Mouse (Mus musculus) cerebellum, postnatal 4 days (tissue): ENCODE measurements around the gene Nubp1.

Experiments
- DNase-seq, 2 experiments: peaks; one replicate each; pipeline ENCODE4 v3.0.0; 2022; ENCODE audit warnings: low spot score in 2 of 2, mixed read lengths in 1 of 2

Nubp1 gene

DNA sequence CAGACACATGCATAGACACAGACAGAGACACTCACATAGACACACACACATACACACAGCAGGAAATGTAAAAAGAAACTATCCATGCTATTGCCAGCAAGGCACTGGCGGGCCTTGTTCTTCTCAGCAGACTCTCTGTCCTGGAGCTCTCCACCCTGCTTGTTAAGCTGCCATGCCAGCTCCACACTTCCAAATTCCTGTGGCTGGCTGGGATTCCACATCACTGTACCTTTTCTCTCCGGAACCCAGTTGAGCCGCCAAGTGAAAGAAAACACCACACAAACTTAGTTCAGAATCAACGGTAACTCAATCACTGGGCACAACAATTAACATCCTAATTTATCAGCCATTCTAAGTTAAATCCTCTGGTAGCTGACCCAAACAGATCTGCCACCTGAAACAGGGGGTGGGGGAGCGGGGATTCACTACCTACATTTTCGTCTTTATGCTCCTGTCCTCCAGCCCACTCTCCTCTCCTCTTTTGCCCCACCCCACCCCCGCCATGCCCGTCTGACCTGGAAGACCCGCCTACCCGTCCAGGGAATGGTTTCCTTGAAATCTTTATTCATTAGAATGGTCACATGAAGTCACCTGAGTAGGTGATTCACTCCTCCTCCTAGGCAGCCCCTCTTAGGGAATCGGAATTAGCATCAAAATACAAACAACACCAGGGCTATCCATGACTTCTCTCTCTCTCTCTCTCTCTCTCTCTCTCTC is 55.8 kb downstream of the Nubp1 start:
- no peak for DNase-seq

DNA sequence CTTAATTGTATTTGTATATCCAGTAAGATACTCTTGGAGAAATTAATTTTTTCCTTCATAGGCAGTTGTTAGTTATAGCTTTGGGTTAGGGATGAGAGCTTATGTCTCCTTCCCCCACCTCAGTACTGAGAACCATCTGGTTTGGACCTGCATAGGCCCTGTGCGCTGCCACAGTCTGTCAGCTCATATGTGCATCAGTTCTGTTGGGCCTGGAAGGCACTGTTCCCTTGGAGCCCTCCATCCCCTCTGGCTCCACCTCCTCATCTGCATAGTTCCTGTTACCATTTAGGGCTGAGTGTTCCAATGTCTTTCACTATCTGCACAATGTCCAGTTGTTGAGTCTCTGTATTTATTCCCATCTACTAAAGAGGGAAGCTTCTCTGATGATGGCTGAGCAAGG is 56.5 kb downstream of the Nubp1 start:
- DNase-seq = no peak

DNA sequence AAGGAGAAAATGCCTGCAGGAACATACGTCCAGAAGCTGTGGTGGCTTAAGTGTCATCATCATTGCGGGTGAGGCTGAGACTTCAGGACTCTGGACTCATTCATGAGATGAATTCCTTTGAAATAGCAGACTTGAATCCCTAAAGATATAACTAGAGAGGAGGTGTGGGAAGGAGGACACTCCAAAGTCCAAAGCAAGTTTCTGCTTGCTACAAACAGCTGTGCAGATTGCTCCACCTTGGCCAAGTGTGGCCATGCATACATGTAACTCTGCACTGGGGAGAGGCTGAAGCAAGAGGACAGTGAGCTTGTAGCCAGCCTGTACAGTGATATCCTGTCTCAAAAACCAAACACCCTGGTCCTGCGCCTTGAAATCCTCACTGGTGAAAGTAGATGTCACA is 60.2 kb downstream of the Nubp1 start:
- DNase-seq = no peak
